Mouse (Mus musculus) bone marrow macrophage, adult 2 months (primary cell): Measurements from ENCODE around the gene Olfr624. TPM values are rescaled to one million over a fixed set of nuclear protein-coding genes. Genes with fewer than 3 reads are reported as not detected.
"Not testable (repeated sequence)": the region's sequence is repeated elsewhere in the genome, so short reads cannot be mapped to it uniquely, and the experiment has no call there.

Source experiments
- H3K27ac ChIP-seq: 2 replicates; pipeline ENCODE4 v1.5.1; 2012; ENCODE audit warnings: low read depth, low read length; ENCODE audit not compliant: insufficient read depth
- H3K4me1 ChIP-seq: 2 replicates; pipeline ENCODE4 v1.6.1; 2012; ENCODE audit warnings: low read length; ENCODE audit not compliant: control insufficient read depth, insufficient read depth
- H3K4me3 ChIP-seq: 2 replicates; pipeline ENCODE4 v1.5.1; 2012; ENCODE audit warnings: mild to moderate bottlenecking, low read length, moderate library complexity; ENCODE audit not compliant: insufficient read depth
- CTCF ChIP-seq: IDR thresholded peaks from 2 replicates; pipeline ENCODE4 v1.5.1; 2012; ENCODE audit warnings: low read depth, mild to moderate bottlenecking, low read length, moderate library complexity
- POLR2A ChIP-seq: IDR thresholded peaks from 2 replicates; pipeline ENCODE4 v1.6.1; 2012; ENCODE audit warnings: mild to moderate bottlenecking, low read depth, low read length, borderline replicate concordance
- polyA plus RNA-seq: library from polyadenylated mRNA; stranded (reverse); fragments of >200 nt; gene quantifications from 2 replicates; pipeline ENCODE4 v1.2.4, GENCODE M21; 2012; ENCODE audit not compliant: missing spikeins, insufficient read depth, insufficient read length

Olfr624 gene
- not detected in 2 replicates for polyA plus RNA-seq

DNA sequence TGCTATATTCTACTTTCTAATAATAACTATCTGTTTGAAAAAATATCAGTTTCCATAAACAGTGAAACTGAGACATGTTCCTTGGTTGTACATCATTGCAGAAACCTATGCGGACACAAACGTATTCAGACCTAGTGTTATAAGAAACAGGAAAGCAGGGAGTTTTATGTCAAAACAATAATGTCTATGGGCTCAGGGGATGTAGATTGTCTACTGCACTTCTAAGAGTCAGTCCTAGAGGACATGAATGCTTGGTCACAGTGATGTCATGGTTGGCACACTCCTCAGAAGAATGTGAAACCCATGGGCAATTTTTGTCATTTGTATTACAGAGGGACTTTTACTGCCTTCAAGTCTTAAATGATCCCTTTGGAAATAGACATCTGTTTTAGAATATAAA lies at the start of gene Olfr624:
Olfr624 (minus strand) TSS at position 101 of the 400 bp plus-strand sequence.
- H3K4me3 ChIP-seq: no peak within 1 kb of the TSS
- no peaks in the 10 kb centered on the region for H3K4me1 ChIP-seq
- H3K27ac ChIP-seq: no peak within 1 kb of the TSS
- TF ChIP-seq CTCF (no peak), POLR2A (no peak)

DNA sequence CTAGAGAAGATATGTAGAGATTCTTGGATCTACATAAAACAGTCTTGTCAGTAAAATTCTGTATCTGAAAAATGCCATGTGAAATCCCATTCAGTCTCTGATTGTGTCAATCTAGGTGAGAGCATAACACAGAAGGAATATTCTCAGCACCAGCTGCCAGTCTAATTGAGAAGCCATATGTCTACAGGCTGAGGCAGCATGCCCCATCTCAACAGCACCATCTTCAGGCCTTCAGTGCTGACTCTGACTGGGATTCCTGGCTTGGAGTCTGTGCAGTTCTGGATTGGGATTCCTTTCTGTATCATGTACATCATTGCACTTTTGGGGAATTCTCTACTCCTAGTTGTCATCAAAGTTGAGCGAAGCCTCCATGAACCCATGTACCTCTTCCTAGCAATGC lies 45.4 kb upstream of the Olfr624 start:
- H3K4me1 ChIP-seq, H3K27ac ChIP-seq, H3K4me3 ChIP-seq: not testable (repeated sequence)

DNA sequence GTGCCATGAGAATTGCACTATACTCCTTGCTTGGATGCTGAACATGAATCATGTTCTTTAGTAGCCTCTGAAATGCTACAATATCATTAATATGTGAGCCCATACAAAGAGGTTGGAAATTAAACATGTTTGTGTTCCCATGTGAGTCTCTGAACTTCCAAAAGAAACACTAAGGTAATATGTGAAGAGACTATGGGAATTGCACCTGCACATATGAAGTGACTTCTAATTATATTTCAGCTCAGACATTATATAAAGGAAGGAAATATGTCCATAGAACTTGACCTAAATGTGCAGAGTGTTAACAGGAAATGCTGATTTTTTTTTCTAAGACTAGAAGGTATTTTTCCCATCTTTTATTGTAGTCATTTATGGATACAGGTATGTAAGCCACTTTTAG lies 43.4 kb upstream of the Olfr624 start, which contains the start of gene Olfr243:
Olfr243 (plus strand) TSS at position 301 of the 400 bp plus-strand sequence.
- no peak within 1 kb of the TSS for H3K4me3 ChIP-seq
- no peak within 1 kb of the TSS for H3K27ac ChIP-seq
- no peaks in the 10 kb centered on the region for H3K4me1 ChIP-seq
- TF ChIP-seq CTCF (no peak), POLR2A (no peak)

DNA sequence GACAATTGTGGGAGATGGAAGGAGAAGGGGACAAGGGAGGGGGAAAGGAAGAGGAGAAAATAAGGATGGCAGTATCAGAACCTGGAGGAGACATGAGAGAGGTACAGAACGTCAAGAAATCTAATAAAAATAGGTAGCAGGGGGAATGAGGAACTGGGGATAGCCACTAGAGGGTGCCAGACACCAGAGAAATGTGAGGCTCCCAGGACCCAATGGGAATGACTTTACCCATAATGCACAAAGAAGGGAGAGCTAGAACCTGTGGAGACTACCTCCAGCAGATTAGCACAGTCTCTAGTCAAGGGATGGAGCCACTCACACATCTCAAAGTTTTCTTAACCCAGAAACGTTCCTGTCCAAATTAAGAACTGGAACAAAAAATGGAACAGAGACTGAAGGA lies 41.0 kb upstream of the Olfr624 start:
- Histone ChIP-seq H3K4me1 (no peaks in the 10 kb centered on the region), H3K27ac (no peak overlapping the region), H3K4me3 (no peak overlapping the region)
- TF ChIP-seq POLR2A (no peak), CTCF (peak; percentile 44; the same call in 1 of the 2 replicates)

DNA sequence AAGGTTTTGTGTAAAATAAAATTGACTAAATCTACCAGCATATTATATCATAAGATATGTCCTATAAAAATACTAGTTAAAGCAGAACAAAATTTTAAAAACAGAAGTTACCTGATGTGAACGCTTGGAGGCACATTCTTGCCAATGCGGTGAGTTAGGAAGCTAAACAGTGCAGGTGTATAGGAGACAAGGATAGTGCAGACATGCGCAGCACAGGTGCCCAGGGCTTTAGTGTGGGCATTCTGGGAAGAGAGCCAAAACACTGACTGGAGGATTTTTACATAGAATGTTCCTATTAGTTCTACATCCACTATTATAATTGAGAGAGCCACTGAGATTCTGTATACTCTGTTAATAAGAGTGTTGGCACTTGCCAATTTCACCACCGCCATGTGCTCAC lies 28.5 kb upstream of the Olfr624 start:
- Histone ChIP-seq H3K4me3 (no peak overlapping the region), H3K27ac (no peak overlapping the region), H3K4me1 (no peaks in the 10 kb centered on the region)
- TF ChIP-seq POLR2A: no peak
- no peak for TF ChIP-seq CTCF

DNA sequence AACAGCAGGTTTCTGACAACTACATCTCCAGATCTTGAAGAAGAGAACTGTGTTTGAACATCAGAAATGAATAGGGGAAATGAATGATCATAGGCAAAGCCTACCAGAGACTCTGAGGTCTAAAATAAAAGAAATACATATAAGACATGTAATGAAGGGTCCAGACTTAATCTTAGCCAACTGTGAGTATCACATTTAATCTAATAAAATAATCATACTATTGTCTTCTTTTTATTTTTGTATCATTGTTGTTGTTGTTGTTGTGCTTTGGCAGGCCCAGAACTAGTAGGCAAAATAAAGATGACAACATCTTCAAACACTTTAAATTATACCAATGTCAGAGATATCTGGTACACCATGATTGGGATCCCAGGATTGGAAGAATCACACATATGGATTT lies 11.4 kb upstream of the Olfr624 start, which contains the start of gene Olfr625-ps1:
Olfr625-ps1 (plus strand) TSS at position 301 of the 400 bp plus-strand sequence.
- no peak within 1 kb of the TSS for H3K27ac ChIP-seq
- no peaks in the 10 kb centered on the region for H3K4me1 ChIP-seq
- H3K4me3 ChIP-seq: no peak within 1 kb of the TSS
- TF ChIP-seq POLR2A (no peak), CTCF (no peak)

DNA sequence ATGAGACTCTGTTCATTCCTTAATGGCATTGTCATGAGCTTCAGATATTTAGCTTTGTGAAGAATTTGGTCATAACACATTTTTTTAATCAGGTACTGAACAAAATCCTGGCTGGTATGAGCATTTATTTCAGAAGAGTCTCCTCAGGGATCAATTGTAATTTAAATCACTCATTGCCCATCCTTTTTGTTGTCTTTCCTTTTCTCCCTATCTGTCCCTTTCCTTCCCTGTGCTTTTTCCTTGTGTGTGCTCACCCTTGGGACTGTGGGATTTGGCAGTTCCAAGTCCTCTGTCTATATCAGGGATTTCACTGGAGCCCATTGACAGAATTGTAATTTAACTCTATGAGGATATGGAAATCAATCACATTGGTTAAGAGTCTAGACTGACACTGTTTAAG lies 7.4 kb downstream of the Olfr624 start, which contains the start of gene Olfr623:
Olfr623 (minus strand) TSS at position 101 of the 400 bp plus-strand sequence.
- no peak within 1 kb of the TSS for H3K4me3 ChIP-seq
- H3K4me1 ChIP-seq: no peaks in the 10 kb centered on the region
- H3K27ac ChIP-seq: no peak within 1 kb of the TSS
- TF ChIP-seq CTCF: no peak
- TF ChIP-seq POLR2A: no peak

DNA sequence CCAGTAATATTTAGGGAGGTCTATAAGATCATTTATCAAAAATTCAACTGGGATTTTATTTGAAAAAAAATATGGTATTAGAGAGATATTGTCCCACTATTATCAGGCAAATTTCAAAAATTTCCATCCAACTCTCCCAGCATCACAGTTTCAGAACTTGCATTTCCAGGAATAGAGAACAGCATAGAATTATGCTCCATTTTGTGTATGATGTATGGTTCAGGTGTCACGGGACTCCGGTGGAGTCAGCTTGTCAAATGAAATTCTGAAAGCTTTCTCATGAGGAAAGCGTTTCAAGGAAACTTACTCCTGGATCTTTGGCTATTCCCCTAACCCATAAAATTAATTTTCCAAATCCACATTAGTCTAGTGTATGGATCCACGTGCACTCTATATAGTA lies 26.9 kb downstream of the Olfr624 start:
- TF ChIP-seq CTCF (no peak), POLR2A (no peak)
- Histone ChIP-seq H3K4me3 (no peak overlapping the region), H3K4me1 (no peaks in the 10 kb centered on the region), H3K27ac (no peak overlapping the region)

DNA sequence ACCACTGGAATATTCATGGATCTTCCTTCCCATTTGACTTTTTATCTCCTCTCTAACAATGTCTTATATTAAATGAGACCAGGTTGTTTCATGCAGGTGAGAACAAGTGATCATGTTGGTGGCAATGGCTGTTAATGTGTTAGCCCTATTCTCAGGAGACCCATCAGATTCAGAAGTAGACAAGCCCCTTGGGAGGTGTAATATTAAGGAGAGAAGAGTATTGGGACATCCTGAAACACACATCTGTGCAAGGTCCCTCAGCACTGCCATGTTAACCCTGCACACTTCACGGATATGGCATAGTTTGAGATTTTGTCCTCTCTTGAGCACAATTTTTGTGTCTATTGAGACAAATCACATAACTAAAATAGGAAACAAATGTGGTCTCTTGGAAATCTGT lies 28.4 kb downstream of the Olfr624 start, which contains the start of gene Olfr622:
Olfr622 (minus strand) TSS at position 101 of the 400 bp plus-strand sequence.
- Histone ChIP-seq H3K27ac (no peak within 1 kb of the TSS), H3K4me3 (no peak within 1 kb of the TSS), H3K4me1 (no peaks in the 10 kb centered on the region)
- TF ChIP-seq CTCF (no peak), POLR2A (no peak)

DNA sequence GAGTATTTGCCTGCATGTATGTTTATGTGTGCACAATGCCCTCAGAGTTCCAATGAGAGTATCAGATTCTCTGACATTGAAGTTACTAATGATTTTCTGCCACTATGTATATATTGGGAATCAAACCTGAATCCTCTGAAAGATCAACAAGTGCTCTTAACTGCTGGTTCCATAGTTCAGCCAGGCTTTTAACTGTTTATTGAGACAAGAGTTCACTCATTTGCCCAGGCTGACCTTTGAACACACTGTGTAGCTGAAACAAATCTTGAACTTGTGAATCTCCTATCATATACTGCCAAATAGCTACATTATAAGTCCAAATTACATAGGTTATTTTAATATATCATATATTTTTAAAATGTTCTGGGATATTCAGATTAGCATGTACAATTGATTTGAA lies 34.2 kb downstream of the Olfr624 start:
- no peaks in the 10 kb centered on the region for H3K4me1 ChIP-seq
- H3K4me3 ChIP-seq: no peak overlapping the region
- no peak overlapping the region for H3K27ac ChIP-seq
- TF ChIP-seq CTCF (no peak), POLR2A (no peak)

Other genes with a start within 250 kb of the Olfr624 start
- gene Olfr605, start 225.8 kb downstream of the Olfr624 start, polyA plus RNA-seq: not detected in 2 replicates
- not detected in 2 replicates for gene Olfr606, start 222.1 kb downstream of the Olfr624 start, polyA plus RNA-seq
- gene Olfr607, start 207.0 kb downstream of the Olfr624 start, polyA plus RNA-seq: not detected in 2 replicates
- not detected in 2 replicates for gene Olfr608, start 201.3 kb downstream of the Olfr624 start, polyA plus RNA-seq
- gene Olfr609, start 173.1 kb downstream of the Olfr624 start, polyA plus RNA-seq: not detected in 2 replicates
- gene Olfr610, start 159.1 kb downstream of the Olfr624 start, polyA plus RNA-seq: not detected in 2 replicates
- gene Olfr611, start 150.3 kb downstream of the Olfr624 start, polyA plus RNA-seq: not detected in 2 replicates
- not detected in 2 replicates for gene Olfr612, start 128.5 kb downstream of the Olfr624 start, polyA plus RNA-seq
- gene Olfr613, start 123.1 kb downstream of the Olfr624 start, polyA plus RNA-seq: not detected in 2 replicates
- not detected in 2 replicates for gene Olfr615, start 115.1 kb downstream of the Olfr624 start, polyA plus RNA-seq
- gene Olfr616, start 102.0 kb downstream of the Olfr624 start, polyA plus RNA-seq: not detected in 2 replicates
- not detected in 2 replicates for gene Olfr617, start 98.1 kb downstream of the Olfr624 start, polyA plus RNA-seq
- gene Olfr618, start 81.1 kb downstream of the Olfr624 start, polyA plus RNA-seq: not detected in 2 replicates
- not detected in 2 replicates for gene Olfr619, start 70.6 kb downstream of the Olfr624 start, polyA plus RNA-seq
- 0.19 and 0.27 TPM in 2 replicates for gene Olfr620, start 58.7 kb downstream of the Olfr624 start, polyA plus RNA-seq
- gene Olfr622, start 28.5 kb downstream of the Olfr624 start, polyA plus RNA-seq: not detected in 2 replicates
- gene Olfr623, start 7.5 kb downstream of the Olfr624 start, polyA plus RNA-seq: not detected in 2 replicates
- not detected in 2 replicates for gene Olfr625-ps1, start 11.5 kb upstream of the Olfr624 start, polyA plus RNA-seq
- gene Olfr243, start 43.5 kb upstream of the Olfr624 start, polyA plus RNA-seq: not detected in 2 replicates
- not detected in 2 replicates for gene Olfr628, start 59.2 kb upstream of the Olfr624 start, polyA plus RNA-seq
- not detected in 2 replicates for gene Olfr629, start 73.8 kb upstream of the Olfr624 start, polyA plus RNA-seq
- not detected in 2 replicates for gene Olfr630, start 86.1 kb upstream of the Olfr624 start, polyA plus RNA-seq
- gene Olfr69, start 100.4 kb upstream of the Olfr624 start, polyA plus RNA-seq: not detected in 2 replicates
- gene Olfr68, start 108.5 kb upstream of the Olfr624 start, polyA plus RNA-seq: not detected in 2 replicates
- not detected in 2 replicates for gene Olfr67, start 120.6 kb upstream of the Olfr624 start, polyA plus RNA-seq
- gene Hbb-bt, start 142.8 kb upstream of the Olfr624 start, polyA plus RNA-seq: not detected in 2 replicates
- not detected in 2 replicates for gene Hbb-bs, start 156.9 kb upstream of the Olfr624 start, polyA plus RNA-seq
- not detected in 2 replicates for gene Hbb-bh2, start 169.3 kb upstream of the Olfr624 start, polyA plus RNA-seq
- gene Hbb-bh1, start 172.0 kb upstream of the Olfr624 start, polyA plus RNA-seq: not detected in 2 replicates
- not detected in 2 replicates for gene Hbb-y, start 182.0 kb upstream of the Olfr624 start, polyA plus RNA-seq
- not detected in 2 replicates for gene Olfr66, start 215.1 kb upstream of the Olfr624 start, polyA plus RNA-seq
- not detected in 2 replicates for gene Olfr64, start 223.3 kb upstream of the Olfr624 start, polyA plus RNA-seq
- gene Olfr65, start 232.3 kb upstream of the Olfr624 start, polyA plus RNA-seq: not detected in 2 replicates